Mouse (Mus musculus): Measurements from ENCODE around the gene Gpr34. TPM values are rescaled to one million over a fixed set of nuclear protein-coding genes. Genes with fewer than 3 reads are reported as not detected.

Gene Gpr34
- polyA plus RNA-seq, 1 experiment from 2014 or later, result 1.9 TPM

GRCm38 (mm10) chrX:13618476-13618875 lies 13.4 kb upstream of the Gpr34 start:
- no peak for DNase-seq (ENCODE audit: low spot score)
- no peaks in the 10 kb centered on the region for H3K9me3 ChIP-seq (ENCODE audit: control insufficient read depth, low read length)
- H3K27me3 ChIP-seq (ENCODE audit: control insufficient read depth, insufficient read depth, low read length), result no peaks in the 10 kb centered on the region
- no peak overlapping the region for H3K4me2 ChIP-seq (ENCODE audit: low read depth, low read length, severe bottlenecking)
- no peak for ATAC-seq (replicated peaks; ENCODE audit: low FRiP score)
- no peak overlapping the region for H3K27ac ChIP-seq (ENCODE audit: low read depth, low read length)
- no peak overlapping the region for H3K4me3 ChIP-seq (ENCODE audit: low read depth, low read length)
- no peaks in the 10 kb centered on the region for H3K36me3 ChIP-seq (ENCODE audit: control insufficient read depth, insufficient read depth, low read length)
- H3K4me1 ChIP-seq (replicated peaks; ENCODE audit: control insufficient read depth, insufficient read depth, low read length), result no peaks in the 10 kb centered on the region
- WGBS, result 85% methylated on average over 4 of the region's 4 CpGs
- H3K9ac ChIP-seq (ENCODE audit: low read length), result no peak overlapping the region

- no peak overlapping the region for H3K27ac ChIP-seq (ENCODE audit: low read depth, low read length)
- no peak overlapping the region for H3K4me3 ChIP-seq (ENCODE audit: low read depth, low read length)
- no peaks in the 10 kb centered on the region for H3K4me1 ChIP-seq (replicated peaks; ENCODE audit: control insufficient read depth, insufficient read depth, low read length)
- H3K27me3 ChIP-seq (ENCODE audit: control insufficient read depth, insufficient read depth, low read length), result no peaks in the 10 kb centered on the region
- no peaks in the 10 kb centered on the region for H3K9me3 ChIP-seq (ENCODE audit: control insufficient read depth, low read length)
- H3K36me3 ChIP-seq (ENCODE audit: control insufficient read depth, insufficient read depth, low read length), result no peaks in the 10 kb centered on the region
- no peak overlapping the region for H3K9ac ChIP-seq (ENCODE audit: low read length)
- DNase-seq (ENCODE audit: low spot score) (no peak), ATAC-seq (replicated peaks; ENCODE audit: low FRiP score) (no peak)
- WGBS, result 89% methylated on average over 4 of the region's 4 CpGs
- no peak overlapping the region for H3K4me2 ChIP-seq (ENCODE audit: low read depth, low read length, severe bottlenecking)
These were observed 10.4 kb upstream of the Gpr34 start for GRCm38 (mm10) chrX:13621473-13621872.

DNA sequence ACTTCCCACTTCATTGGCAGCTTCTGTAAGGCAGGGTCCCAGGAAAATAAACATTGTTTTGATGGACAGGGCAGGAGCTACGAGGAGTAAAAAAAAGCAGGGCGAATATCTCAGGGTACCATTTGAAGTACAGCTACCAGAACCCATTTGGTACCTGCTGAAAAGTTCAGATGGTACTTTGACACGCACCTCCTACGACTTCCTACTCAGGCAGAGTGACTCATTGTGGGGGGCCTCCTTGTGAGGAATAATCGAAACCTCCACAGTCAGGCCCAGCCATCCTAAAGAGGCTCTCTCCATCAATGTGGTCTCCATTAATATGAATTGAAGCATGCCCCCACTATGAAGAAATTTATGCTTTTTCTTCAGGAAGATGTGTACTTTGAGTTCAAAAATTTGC lies 9.2 kb upstream of the Gpr34 start:
- 88% methylated on average over 5 of the region's 5 CpGs for WGBS
- Histone ChIP-seq H3K4me1 (replicated peaks; ENCODE audit: control insufficient read depth, insufficient read depth, low read length) (no peaks in the 10 kb centered on the region), H3K4me2 (ENCODE audit: low read depth, low read length, severe bottlenecking) (no peak overlapping the region), H3K36me3 (ENCODE audit: control insufficient read depth, insufficient read depth, low read length) (no peaks in the 10 kb centered on the region), H3K4me3 (ENCODE audit: low read depth, low read length) (no peak overlapping the region), H3K27me3 (ENCODE audit: control insufficient read depth, insufficient read depth, low read length) (no peaks in the 10 kb centered on the region), H3K27ac (ENCODE audit: low read depth, low read length) (no peak overlapping the region), H3K9me3 (ENCODE audit: control insufficient read depth, low read length) (no peaks in the 10 kb centered on the region), H3K9ac (ENCODE audit: low read length) (no peak overlapping the region)
- DNase-seq (ENCODE audit: low spot score) (no peak), ATAC-seq (replicated peaks; ENCODE audit: low FRiP score) (no peak)

DNA sequence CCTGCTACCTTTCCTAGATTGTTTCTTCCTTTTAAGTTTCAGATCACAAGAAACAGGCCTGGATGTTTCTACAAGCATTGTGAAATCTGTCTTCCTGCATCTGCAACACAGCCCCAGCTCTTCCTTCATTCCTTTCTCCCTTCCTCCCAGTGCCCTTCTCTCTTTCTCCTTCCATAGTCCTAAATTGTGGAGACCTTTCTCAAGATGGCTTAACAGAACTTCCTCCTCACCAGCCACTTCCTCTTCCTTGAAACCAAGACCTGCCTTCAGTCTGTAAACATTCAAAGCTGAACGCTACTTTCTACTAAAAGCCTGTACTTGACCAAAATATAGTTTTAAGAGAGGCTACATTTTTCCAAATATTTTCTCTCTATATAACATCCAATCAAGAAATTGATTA lies 4.5 kb downstream of the Gpr34 start:
- no peak overlapping the region for H3K9ac ChIP-seq (ENCODE audit: low read length)
- no peak overlapping the region for H3K4me2 ChIP-seq (ENCODE audit: low read depth, low read length, severe bottlenecking)
- WGBS, result 86% methylated on average over 1 of the region's 1 CpGs
- no peaks in the 10 kb centered on the region for H3K36me3 ChIP-seq (ENCODE audit: control insufficient read depth, insufficient read depth, low read length)
- ATAC-seq (replicated peaks; ENCODE audit: low FRiP score) (no peak), DNase-seq (ENCODE audit: low spot score) (no peak)
- H3K27me3 ChIP-seq (ENCODE audit: control insufficient read depth, insufficient read depth, low read length), result no peaks in the 10 kb centered on the region
- H3K4me1 ChIP-seq (replicated peaks; ENCODE audit: control insufficient read depth, insufficient read depth, low read length), result no peaks in the 10 kb centered on the region
- no peaks in the 10 kb centered on the region for H3K9me3 ChIP-seq (ENCODE audit: control insufficient read depth, low read length)
- no peak overlapping the region for H3K4me3 ChIP-seq (ENCODE audit: low read depth, low read length)
- no peak overlapping the region for H3K27ac ChIP-seq (ENCODE audit: low read depth, low read length)

GRCm38 (mm10) chrX:13638894-13639293 lies 7.0 kb downstream of the Gpr34 start:
- Histone ChIP-seq H3K4me3 (ENCODE audit: low read depth, low read length) (no peak overlapping the region), H3K27ac (ENCODE audit: low read depth, low read length) (no peak overlapping the region), H3K36me3 (ENCODE audit: control insufficient read depth, insufficient read depth, low read length) (no peaks in the 10 kb centered on the region), H3K9me3 (ENCODE audit: control insufficient read depth, low read length) (no peaks in the 10 kb centered on the region), H3K9ac (ENCODE audit: low read length) (no peak overlapping the region), H3K4me1 (replicated peaks; ENCODE audit: control insufficient read depth, insufficient read depth, low read length) (no peaks in the 10 kb centered on the region), H3K27me3 (ENCODE audit: control insufficient read depth, insufficient read depth, low read length) (no peaks in the 10 kb centered on the region), H3K4me2 (ENCODE audit: low read depth, low read length, severe bottlenecking) (no peak overlapping the region)
- ATAC-seq (replicated peaks; ENCODE audit: low FRiP score) (no peak), DNase-seq (ENCODE audit: low spot score) (no peak)
- WGBS, result 80% methylated on average over 2 of the region's 2 CpGs

GRCm38 (mm10) chrX:13651889-13652288 lies 20.0 kb downstream of the Gpr34 start:
- H3K9me3 ChIP-seq (ENCODE audit: control insufficient read depth, low read length), result no peaks in the 10 kb centered on the region

DNA sequence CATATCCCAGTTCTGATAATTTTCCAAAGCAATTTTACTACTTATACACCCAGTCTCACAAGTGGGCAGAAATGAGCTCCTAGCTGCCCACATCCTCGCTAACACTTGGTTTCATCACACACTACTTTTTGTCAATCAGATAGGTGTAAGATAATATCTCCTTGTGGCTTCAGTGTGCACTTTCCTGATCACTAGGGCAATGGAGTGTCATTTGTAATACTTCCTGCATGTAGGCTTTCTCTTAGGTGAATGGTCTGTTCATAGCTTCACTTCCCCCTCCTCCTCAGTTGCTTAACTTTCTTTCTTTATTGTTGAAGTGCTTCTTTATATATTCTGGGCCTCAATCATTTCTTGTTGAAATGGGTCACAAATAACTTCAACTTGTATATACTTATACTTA lies 20.4 kb downstream of the Gpr34 start:
- H3K27me3 ChIP-seq (ENCODE audit: control insufficient read depth, insufficient read depth, low read length), result no peaks in the 10 kb centered on the region
- WGBS, result 92% methylated on average over 1 of the region's 1 CpGs
- no peaks in the 10 kb centered on the region for H3K4me1 ChIP-seq (replicated peaks; ENCODE audit: control insufficient read depth, insufficient read depth, low read length)
- no peaks in the 10 kb centered on the region for H3K36me3 ChIP-seq (ENCODE audit: control insufficient read depth, insufficient read depth, low read length)
- ATAC-seq (replicated peaks; ENCODE audit: low FRiP score) (no peak), DNase-seq (ENCODE audit: low spot score) (no peak)
- H3K9ac ChIP-seq (ENCODE audit: low read length), result no peak overlapping the region
- no peak overlapping the region for H3K27ac ChIP-seq (ENCODE audit: low read depth, low read length)
- H3K9me3 ChIP-seq (ENCODE audit: control insufficient read depth, low read length), result no peaks in the 10 kb centered on the region
- H3K4me3 ChIP-seq (ENCODE audit: low read depth, low read length), result no peak overlapping the region
- H3K4me2 ChIP-seq (ENCODE audit: low read depth, low read length, severe bottlenecking), result no peak overlapping the region

More at GRCm38 (mm10) chrX:13651889-13652288, 20.0 kb downstream of the Gpr34 start:
- Histone ChIP-seq H3K36me3 (ENCODE audit: control insufficient read depth, insufficient read depth, low read length) (no peaks in the 10 kb centered on the region), H3K9ac (ENCODE audit: low read length) (no peak overlapping the region), H3K27ac (ENCODE audit: low read depth, low read length) (no peak overlapping the region), H3K4me3 (ENCODE audit: low read depth, low read length) (no peak overlapping the region), H3K4me1 (replicated peaks; ENCODE audit: control insufficient read depth, insufficient read depth, low read length) (no peaks in the 10 kb centered on the region), H3K4me2 (ENCODE audit: low read depth, low read length, severe bottlenecking) (no peak overlapping the region), H3K27me3 (ENCODE audit: control insufficient read depth, insufficient read depth, low read length) (no peaks in the 10 kb centered on the region)
- 57% methylated on average over 2 of the region's 2 CpGs for WGBS
- DNase-seq (ENCODE audit: low spot score) (no peak), ATAC-seq (replicated peaks; ENCODE audit: low FRiP score) (no peak)

- no peak for ATAC-seq (replicated peaks; ENCODE audit: low FRiP score)
- 85% methylated on average over 3 of the region's 3 CpGs for WGBS
- Histone ChIP-seq H3K36me3 (ENCODE audit: control insufficient read depth, insufficient read depth, low read length) (no peaks in the 10 kb centered on the region), H3K27ac (ENCODE audit: low read depth, low read length) (no peak overlapping the region), H3K9ac (ENCODE audit: low read length) (no peak overlapping the region), H3K4me3 (ENCODE audit: low read depth, low read length) (no peak overlapping the region), H3K27me3 (ENCODE audit: control insufficient read depth, insufficient read depth, low read length) (no peaks in the 10 kb centered on the region), H3K4me1 (replicated peaks; ENCODE audit: control insufficient read depth, insufficient read depth, low read length) (no peaks in the 10 kb centered on the region), H3K4me2 (ENCODE audit: low read depth, low read length, severe bottlenecking) (no peak overlapping the region), H3K9me3 (ENCODE audit: control insufficient read depth, low read length) (no peaks in the 10 kb centered on the region)
- DNase-seq (ENCODE audit: low spot score), result no peak
These were observed 23.1 kb downstream of the Gpr34 start for GRCm38 (mm10) chrX:13655005-13655421.

DNA sequence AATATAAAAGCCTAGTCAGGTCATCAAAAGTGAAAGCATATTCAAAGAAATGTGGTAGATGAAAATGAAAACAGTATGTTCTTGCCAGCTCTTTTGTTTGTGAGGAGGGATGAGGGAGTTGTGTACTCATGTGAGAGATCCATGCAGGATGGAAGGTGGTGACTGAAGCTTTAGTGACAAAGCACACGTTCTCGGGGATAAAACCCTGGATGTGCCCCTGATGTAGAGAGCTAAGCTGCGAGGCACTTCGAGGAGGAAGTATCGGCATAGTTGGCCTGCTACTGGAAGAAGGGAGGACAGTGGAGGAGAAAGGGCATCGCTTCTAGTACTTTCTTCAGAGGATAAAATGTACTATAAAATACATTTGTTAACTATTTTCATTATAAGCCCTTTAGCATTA lies 24.0 kb downstream of the Gpr34 start:
- Histone ChIP-seq H3K4me2 (ENCODE audit: low read depth, low read length, severe bottlenecking) (no peak overlapping the region), H3K4me3 (ENCODE audit: low read depth, low read length) (no peak overlapping the region), H3K4me1 (replicated peaks; ENCODE audit: control insufficient read depth, insufficient read depth, low read length) (no peaks in the 10 kb centered on the region), H3K27me3 (ENCODE audit: control insufficient read depth, insufficient read depth, low read length) (no peaks in the 10 kb centered on the region), H3K36me3 (ENCODE audit: control insufficient read depth, insufficient read depth, low read length) (no peaks in the 10 kb centered on the region), H3K27ac (ENCODE audit: low read depth, low read length) (no peak overlapping the region), H3K9ac (ENCODE audit: low read length) (no peak overlapping the region), H3K9me3 (ENCODE audit: control insufficient read depth, low read length) (no peaks in the 10 kb centered on the region)
- DNase-seq (ENCODE audit: low spot score) (no peak), ATAC-seq (replicated peaks; ENCODE audit: low FRiP score) (no peak)
- WGBS, result 89% methylated on average over 6 of the region's 6 CpGs
